Mouse (Mus musculus) forebrain, embryonic 16.5 days (tissue): ENCODE measurements around the gene Cyp19a1. TPM values are rescaled to one million over a fixed set of nuclear protein-coding genes. Genes with fewer than 3 reads are reported as not detected.
A peak's percentile ranks its signal among the peaks of the same experiment; 100 is the strongest.

Source experiments
- ATAC-seq: fragments of 200-750 bp; cut with Nextera tagmentation; 2 replicates; pipeline ENCODE4 v1.8.0; 2017; ENCODE audit warnings: mild to moderate bottlenecking, moderate library complexity
- H3K27ac ChIP-seq: fragments of 300-500 bp; sonication (generic); 2 replicates; pipeline ENCODE4 v1.5.1; 2014; ENCODE audit warnings: low read length, control low read depth
- H3K27me3 ChIP-seq: fragments of 300-500 bp; sonication (generic); replicated peaks from 2 replicates; pipeline ENCODE4 v1.6.1; 2014; ENCODE audit warnings: low read length; ENCODE audit not compliant: control insufficient read depth, insufficient read depth
- H3K36me3 ChIP-seq: fragments of 300-500 bp; sonication (generic); 2 replicates; pipeline ENCODE4 v1.6.1; 2014; ENCODE audit not compliant: control insufficient read depth, insufficient read depth
- H3K4me1 ChIP-seq: fragments of 300-500 bp; sonication (generic); replicated peaks from 2 replicates; pipeline ENCODE4 v1.6.1; 2014; ENCODE audit warnings: low read length; ENCODE audit not compliant: control insufficient read depth, insufficient read depth
- H3K4me2 ChIP-seq: fragments of 300-500 bp; sonication (generic); 2 replicates; pipeline ENCODE4 v1.6.1; 2014; ENCODE audit warnings: mild to moderate bottlenecking, low read length, control low read depth
- H3K4me3 ChIP-seq: fragments of 300-500 bp; sonication (generic); replicated peaks from 2 replicates; pipeline ENCODE4 v1.5.1; 2014; ENCODE audit warnings: mild to moderate bottlenecking, low read length, control low read depth
- H3K9ac ChIP-seq: fragments of 300-500 bp; sonication (generic); replicated peaks from 2 replicates; pipeline ENCODE4 v1.6.1; 2014; ENCODE audit warnings: low read depth, low read length, control low read depth
- H3K9me3 ChIP-seq: fragments of 300-500 bp; sonication (generic); 2 replicates; pipeline ENCODE4 v1.6.1; 2016; ENCODE audit warnings: low read length; ENCODE audit not compliant: control insufficient read depth
- WGBS: fragments of 180-500 bp; shearing (Covaris S2); extraction: QIAGEN DNeasy Blood & Tissue Kit; methylation state at CpG from one replicate; pipeline ENCODE4 v1.1.7; 2014; 5-methylcytosine and 5-hydroxymethylcytosine counted together
- polyA plus RNA-seq: library from polyadenylated mRNA; unstranded; fragments of >200 nt; fragmentation: Nextera tagmentation; extraction: Ambion mirVana; gene quantifications from 2 replicates; pipeline ENCODE4 v1.2.1, GENCODE M21; 2015

The Cyp19a1 gene
- polyA plus RNA-seq, 1 experiment from 2014 or later: 2.1 TPM

DNA sequence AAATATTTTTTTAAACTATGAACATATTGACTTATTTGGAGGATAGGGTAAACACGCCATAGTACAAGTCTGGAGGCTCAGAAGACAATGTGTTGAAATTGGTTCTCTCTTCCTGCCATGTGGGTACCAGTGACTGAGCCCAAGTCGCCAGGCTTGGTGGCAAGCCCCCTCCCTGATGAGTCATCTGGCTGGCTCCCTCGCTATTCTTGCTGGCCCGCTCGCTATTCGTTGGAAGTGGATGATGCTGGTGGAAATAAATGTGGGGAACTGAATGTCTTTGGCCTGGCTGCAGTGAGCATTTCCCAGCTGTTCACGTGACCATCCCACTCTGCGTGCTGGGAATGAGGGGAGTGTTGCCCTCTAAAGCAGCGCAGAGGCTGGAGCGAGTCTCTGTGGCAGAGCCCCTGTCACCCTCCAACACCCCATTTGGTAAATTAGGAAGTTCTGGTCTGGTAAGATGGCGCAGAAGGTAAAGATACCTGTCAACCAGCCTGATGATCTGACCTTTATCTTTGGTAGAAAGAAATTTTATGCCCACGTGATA is 11.2 kb upstream of the Cyp19a1 start:
- H3K27ac ChIP-seq: no peak overlapping the region
- H3K4me3 ChIP-seq: no peak overlapping the region
- ATAC-seq: no peak

GRCm38 (mm10) chr9:54275283-54275682 is 7.4 kb upstream of the Cyp19a1 start:
- ATAC-seq: no peak
- Histone ChIP-seq H3K27ac (no peak overlapping the region), H3K4me2 (no peak overlapping the region), H3K36me3 (no peaks in the 10 kb centered on the region), H3K4me3 (no peak overlapping the region), H3K9me3 (no peaks in the 10 kb centered on the region), H3K9ac (no peak overlapping the region), H3K4me1 (no peaks in the 10 kb centered on the region), H3K27me3 (no peaks in the 10 kb centered on the region)
- 92% methylated on average over 4 of the region's 4 CpGs for WGBS

More for the DNA sequence above, 11.2 kb upstream of the Cyp19a1 start:
- Histone ChIP-seq H3K9ac (no peak overlapping the region), H3K36me3 (no peaks in the 10 kb centered on the region), H3K4me1 (no peaks in the 10 kb centered on the region), H3K4me2 (no peak overlapping the region), H3K9me3 (no peaks in the 10 kb centered on the region), H3K27me3 (no peaks in the 10 kb centered on the region; the same call in 1 of the 2 replicates)
- WGBS: 85% methylated on average over 12 of the region's 12 CpGs

GRCm38 (mm10) chr9:54270889-54271288 is 3.0 kb upstream of the Cyp19a1 start:
- H3K4me3 ChIP-seq: no peak overlapping the region
- no peak for ATAC-seq
- no peak overlapping the region for H3K9ac ChIP-seq
- no peaks in the 10 kb centered on the region for H3K9me3 ChIP-seq
- H3K27me3 ChIP-seq: no peaks in the 10 kb centered on the region
- no peaks in the 10 kb centered on the region for H3K4me1 ChIP-seq
- no peak overlapping the region for H3K4me2 ChIP-seq
- no peak overlapping the region for H3K27ac ChIP-seq
- H3K36me3 ChIP-seq: no peaks in the 10 kb centered on the region
- WGBS: 46% methylated on average over 5 of the region's 5 CpGs

- Histone ChIP-seq H3K9me3 (no peaks in the 10 kb centered on the region), H3K4me1 (no peaks in the 10 kb centered on the region), H3K36me3 (no peaks in the 10 kb centered on the region), H3K27ac (no peak overlapping the region), H3K27me3 (no peaks in the 10 kb centered on the region), H3K4me2 (no peak overlapping the region), H3K9ac (no peak overlapping the region), H3K4me3 (no peak overlapping the region)
- WGBS: 83% methylated on average over 6 of the region's 6 CpGs
- no peak for ATAC-seq
Observed at GRCm38 (mm10) chr9:54269987-54270386, 2.1 kb upstream of the Cyp19a1 start.

DNA sequence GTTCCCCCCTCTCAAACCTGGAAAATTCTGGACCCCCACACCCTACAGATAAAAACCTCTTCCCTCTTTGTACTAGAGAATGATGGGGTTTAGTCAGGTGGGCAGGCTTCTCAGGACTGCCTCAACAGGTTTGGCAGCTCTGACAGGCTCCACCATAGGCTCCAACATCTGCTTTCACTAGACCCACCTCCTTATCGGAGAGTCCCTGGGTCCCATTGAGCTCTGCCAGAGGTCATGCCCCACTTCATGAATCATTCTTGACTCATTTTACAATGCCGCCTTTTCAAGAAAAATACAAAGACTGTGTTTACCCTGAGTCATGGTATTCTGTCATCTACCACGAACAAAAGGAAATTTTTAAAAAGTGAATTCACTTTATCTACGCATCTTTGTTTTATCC is 3.2 kb downstream of the Cyp19a1 start:
- Histone ChIP-seq H3K27ac (no peak overlapping the region), H3K36me3 (no peaks in the 10 kb centered on the region)
- 82% methylated on average over 4 of the region's 4 CpGs for WGBS

GRCm38 (mm10) chr9:54244869-54245665 is 22.8 kb downstream of the Cyp19a1 start:
- Histone ChIP-seq H3K4me2 (no peak overlapping the region), H3K4me3 (no peak overlapping the region), H3K9ac (no peak overlapping the region), H3K27ac (peak overlapping the region; percentile 86), H3K27me3 (no peaks in the 10 kb centered on the region), H3K4me1 (peaks cover 19% of the 10 kb centered on the region), H3K36me3 (no peaks in the 10 kb centered on the region), H3K9me3 (no peaks in the 10 kb centered on the region)
- WGBS: 37% methylated on average over 3 of the region's 3 CpGs
- ATAC-seq: peak; percentile 90

More for the DNA sequence above, 3.2 kb downstream of the Cyp19a1 start:
- Histone ChIP-seq H3K27me3 (no peaks in the 10 kb centered on the region), H3K4me2 (no peak overlapping the region), H3K4me1 (no peaks in the 10 kb centered on the region), H3K9ac (no peak overlapping the region), H3K4me3 (no peak overlapping the region), H3K9me3 (no peaks in the 10 kb centered on the region)
- ATAC-seq: no peak

- Histone ChIP-seq H3K27me3 (no peaks in the 10 kb centered on the region), H3K36me3 (no peaks in the 10 kb centered on the region), H3K4me3 (no peak overlapping the region), H3K4me1 (peaks cover 3% of the 10 kb centered on the region; the same call in 1 of the 2 replicates), H3K9me3 (no peaks in the 10 kb centered on the region), H3K27ac (no peak overlapping the region), H3K9ac (no peak overlapping the region; the same call in 1 of the 2 replicates), H3K4me2 (no peak overlapping the region)
- ATAC-seq: peak; percentile 50; the same call in 1 of the 2 replicates
- WGBS: 39% methylated on average over 6 of the region's 6 CpGs
Observed at GRCm38 (mm10) chr9:54227580-54227979, 40.3 kb downstream of the Cyp19a1 start.

DNA sequence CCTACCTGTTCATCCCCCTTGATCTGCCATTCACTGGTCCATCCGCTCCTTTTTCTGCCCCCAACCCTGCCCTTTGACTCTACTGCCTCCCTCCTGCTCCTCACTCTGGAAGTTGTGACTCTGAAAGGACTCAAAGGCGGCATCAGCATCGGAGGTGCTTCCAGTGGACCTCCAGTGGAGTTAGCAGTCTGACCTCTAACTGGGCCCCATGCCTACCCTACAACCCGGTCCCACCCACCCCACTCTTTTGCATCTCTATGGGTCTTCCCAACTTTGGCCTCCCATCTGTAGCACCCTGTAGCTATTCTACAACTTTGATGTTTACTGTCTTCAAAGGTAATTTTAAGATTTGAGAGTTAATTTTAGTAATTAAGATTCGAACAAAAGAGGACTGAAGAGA is 51.4 kb downstream of the Cyp19a1 start:
- H3K4me3 ChIP-seq: no peak overlapping the region
- no peaks in the 10 kb centered on the region for H3K36me3 ChIP-seq
- H3K4me1 ChIP-seq: no peaks in the 10 kb centered on the region
- H3K9ac ChIP-seq: no peak overlapping the region
- no peaks in the 10 kb centered on the region for H3K9me3 ChIP-seq
- H3K27ac ChIP-seq: no peak overlapping the region
- H3K27me3 ChIP-seq: no peaks in the 10 kb centered on the region
- ATAC-seq: no peak
- WGBS: 80% methylated on average over 5 of the region's 5 CpGs
- no peak overlapping the region for H3K4me2 ChIP-seq

DNA sequence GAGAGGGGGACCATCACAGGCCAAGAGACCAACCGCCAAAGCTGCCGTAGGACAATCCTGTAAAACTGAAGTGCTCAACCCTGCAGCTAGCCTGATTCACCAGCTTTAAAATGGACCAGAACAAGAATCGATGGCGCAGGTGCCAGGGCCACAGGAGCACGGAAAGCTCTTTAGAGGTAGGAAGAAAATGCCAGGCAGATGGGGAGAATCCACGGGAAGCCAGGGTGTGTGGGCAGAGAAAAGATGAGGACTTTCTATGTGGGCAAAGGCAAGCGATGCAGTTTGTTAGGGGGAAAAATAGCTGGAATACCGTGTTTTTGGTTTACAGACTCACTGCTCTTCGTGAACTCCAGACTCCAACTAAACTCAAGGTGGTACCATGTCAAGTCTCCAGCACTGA is 53.0 kb downstream of the Cyp19a1 start:
- no peak for ATAC-seq
- no peaks in the 10 kb centered on the region for H3K4me1 ChIP-seq
- no peak overlapping the region for H3K4me2 ChIP-seq
- no peaks in the 10 kb centered on the region for H3K27me3 ChIP-seq
- no peaks in the 10 kb centered on the region for H3K9me3 ChIP-seq
- H3K4me3 ChIP-seq: no peak overlapping the region
- H3K27ac ChIP-seq: no peak overlapping the region
- no peak overlapping the region for H3K9ac ChIP-seq
- 91% methylated on average over 9 of the region's 9 CpGs for WGBS
- no peaks in the 10 kb centered on the region for H3K36me3 ChIP-seq
